8 mouse cellular contexts compared by ENCODE assay signal in the genomic region with DNA sequence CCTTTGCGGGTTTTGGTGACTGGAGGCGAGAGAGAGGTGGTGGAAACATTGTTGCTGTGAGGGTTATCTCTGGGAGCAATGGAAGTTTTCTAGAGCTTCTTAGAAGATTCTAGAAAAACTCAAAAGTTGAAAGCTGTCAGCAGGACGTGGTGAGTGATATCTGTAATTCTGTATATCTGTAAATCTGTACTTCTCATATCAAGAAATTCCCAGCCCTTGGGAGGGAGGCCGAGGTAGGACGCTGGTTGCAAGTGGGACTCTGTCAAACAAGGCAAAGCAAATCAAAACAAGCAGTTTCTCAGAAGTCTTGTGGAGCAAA. TPM values are rescaled to one million over a fixed set of nuclear protein-coding genes. Genes with fewer than 3 reads are reported as not detected.
DNase-seq lines count a peak whose midpoint lies in the region; ATAC-seq and TF ChIP-seq lines count a peak whose summit lies in the region.

No protein-coding gene starts in this region.

- 10% methylated on average over 5 of the region's 5 CpGs for WGBS in heart, adult 2 months
- WGBS in forebrain, embryonic 16.5 days: 3% methylated on average over 5 of the region's 5 CpGs
- under 1% methylated on average over 5 of the region's 5 CpGs for WGBS in lung, postnatal 0 days

- TF ChIP-seq CTCF in heart, adult 2 months (IDR thresholded peaks at IDR 0.05): no peak
- no peak for TF ChIP-seq CTCF in lung, postnatal 0 days (IDR thresholded peaks at IDR 0.05)

- H3K4me2 ChIP-seq in forebrain, embryonic 16.5 days (ENCODE audit: low read length): peak overlapping the region; percentile 78
- H3K4me2 ChIP-seq in lung, postnatal 0 days (replicated peaks; ENCODE audit: low read depth, low read length): peak overlapping the region; percentile 73

- no peaks in the 10 kb centered on the region for H3K79me2 ChIP-seq in heart, adult 2 months (replicated peaks; ENCODE audit: control insufficient read depth, insufficient read depth, low read length)

- ATAC-seq in CD4-positive, CD25-positive, alpha-beta regulatory T cell, adult 4 months: peak; percentile 16
- no peak for ATAC-seq in forebrain, embryonic 16.5 days
- no peak for ATAC-seq in lung, postnatal 0 days

- H3K27me3 ChIP-seq in heart, adult 2 months (ENCODE audit: control insufficient read depth, insufficient read depth, low read length): no peaks in the 10 kb centered on the region
- no peaks in the 10 kb centered on the region for H3K27me3 ChIP-seq in forebrain, embryonic 16.5 days (replicated peaks; ENCODE audit: control insufficient read depth, insufficient read depth, low read length)
- no peaks in the 10 kb centered on the region for H3K27me3 ChIP-seq in lung, postnatal 0 days (replicated peaks; ENCODE audit: insufficient read depth, low read length)

- peak overlapping the region; percentile 83 for H3K9ac ChIP-seq in heart, adult 2 months (ENCODE audit: low read depth, low read length)
- peak overlapping the region; percentile 84 for H3K9ac ChIP-seq in forebrain, embryonic 16.5 days (replicated peaks; ENCODE audit: low read depth, low read length)
- H3K9ac ChIP-seq in lung, postnatal 0 days (replicated peaks; ENCODE audit: low read depth): peak overlapping the region; percentile 93

- peak overlapping the region; percentile 97 for H3K4me3 ChIP-seq in heart, adult 2 months
- H3K4me3 ChIP-seq in forebrain, embryonic 16.5 days (replicated peaks; ENCODE audit: low read length): peak overlapping the region; percentile 79
- peak overlapping the region; percentile 94 for H3K4me3 ChIP-seq in lung, postnatal 0 days (ENCODE audit: low read depth, low read length)

- peaks cover 2% of the 10 kb centered on the region for H3K4me1 ChIP-seq in heart, adult 2 months (ENCODE audit: control insufficient read depth, insufficient read depth, low read length)
- H3K4me1 ChIP-seq in forebrain, embryonic 16.5 days (replicated peaks; ENCODE audit: control insufficient read depth, insufficient read depth, low read length): peaks cover 13% of the 10 kb centered on the region
- H3K4me1 ChIP-seq in lung, postnatal 0 days (ENCODE audit: insufficient read depth, low read depth, low read length): no peaks in the 10 kb centered on the region

- no peaks in the 10 kb centered on the region for H3K9me3 ChIP-seq in forebrain, embryonic 16.5 days (ENCODE audit: control insufficient read depth, low read length)
- no peaks in the 10 kb centered on the region for H3K9me3 ChIP-seq in lung, postnatal 0 days (ENCODE audit: low read length)

- no peak for TF ChIP-seq EP300 in heart, adult 2 months (IDR thresholded peaks at IDR 0.05; ENCODE audit: insufficient read depth, low read depth, low read length)
- TF ChIP-seq EP300 in lung, postnatal 0 days (IDR thresholded peaks at IDR 0.05): no peak

- intact Hi-C loops in heart, adult 2 months (cut with DNase I): loop anchor here (2.0 kb wide), 1 partner anchor 14 kb away; no protein-coding TSS in a partner anchor

- DNase-seq in heart, adult 2 months: no peak
- no peak for DNase-seq in heart, adult 9 months (ENCODE audit: low spot score in 2 of 2)
- no peak for DNase-seq in lung, postnatal 0 days (ENCODE audit: low spot score)
- no peak for DNase-seq in adrenal gland, adult (ENCODE audit: inconsistent age in 2 of 2, low spot score in 1 of 2)
- DNase-seq in cerebellum, adult 9-11 months: no peak
- no peak for DNase-seq in layer of hippocampus, adult 18-20 months (ENCODE audit: low spot score in 2 of 2)

- no peak for TF ChIP-seq POLR2A in heart, adult 2 months (IDR thresholded peaks at IDR 0.05; ENCODE audit: insufficient read depth, low read depth, low read length)

- peak overlapping the region; percentile 92 for H3K27ac ChIP-seq in heart, adult 2 months
- peak overlapping the region; percentile 91 for H3K27ac ChIP-seq in forebrain, embryonic 16.5 days (ENCODE audit: low read length)
- peak overlapping the region; percentile 92 for H3K27ac ChIP-seq in lung, postnatal 0 days (ENCODE audit: low read length)

- H3K36me3 ChIP-seq in heart, adult 2 months (ENCODE audit: control insufficient read depth, insufficient read depth, low read length): no peaks in the 10 kb centered on the region
- H3K36me3 ChIP-seq in forebrain, embryonic 16.5 days (ENCODE audit: control insufficient read depth, insufficient read depth): peaks cover 5% of the 10 kb centered on the region; the same call in 1 of the 2 replicates
- peaks cover 14% of the 10 kb centered on the region; the same call in 1 of the 2 replicates for H3K36me3 ChIP-seq in lung, postnatal 0 days (ENCODE audit: insufficient read depth, low read length)

RNA-seq across cellular contexts. Expression of a gene that starts 1.4 kb away (rescaled TPM):
- 10 to 100 TPM; 83.0 to 90.9 TPM for total RNA-seq in heart, adult 2 months (2021)
- polyA plus RNA-seq in heart, adult 2 months (2012; rRNA removed): 15.5 and 29.9 TPM in 2 replicates
- 100 to 1,000 TPM; 162 to 241 TPM for polyA plus RNA-seq in CD4-positive, CD25-positive, alpha-beta regulatory T cell, adult 4 months (2017; shearing (Covaris generic))
- polyA plus RNA-seq in forebrain, embryonic 16.5 days (2015; fragmentation: Nextera tagmentation; extraction: Ambion mirVana): 185 and 205 TPM in 2 replicates
- polyA plus RNA-seq in lung, postnatal 0 days (2015; fragmentation: Nextera tagmentation; extraction: Ambion mirVana): 72.5 and 79.6 TPM in 2 replicates
- total RNA-seq in layer of hippocampus, adult 18-20 months (2021): 10 to 100 TPM; 88.3 to 89.6 TPM

RNA-seq across cellular contexts. Expression of a gene that starts 25.9 kb away (rescaled TPM):
- total RNA-seq in heart, adult 2 months (2021): 100 to 1,000 TPM; 146 to 208 TPM
- 227 and 279 TPM in 2 replicates for polyA plus RNA-seq in heart, adult 2 months (2012; rRNA removed)
- under 1 TPM in 1 of 2 experiments, not detected in 1; 0.39 TPM for polyA plus RNA-seq in CD4-positive, CD25-positive, alpha-beta regulatory T cell, adult 4 months (2017; shearing (Covaris generic))
- polyA plus RNA-seq in forebrain, embryonic 16.5 days (2015; fragmentation: Nextera tagmentation; extraction: Ambion mirVana): 9.4 and 10.2 TPM in 2 replicates
- polyA plus RNA-seq in lung, postnatal 0 days (2015; fragmentation: Nextera tagmentation; extraction: Ambion mirVana): 4.4 and 4.5 TPM in 2 replicates
- total RNA-seq in layer of hippocampus, adult 18-20 months (2021): 10 to 100 TPM in 1 of 2 experiments, 1 to 10 TPM in 1; 9.9 to 10.8 TPM

RNA-seq across cellular contexts. Expression of a gene that starts 36.7 kb away (rescaled TPM):
- total RNA-seq in heart, adult 2 months (2021): 100 to 1,000 TPM in 1 of 2 experiments, 10 to 100 TPM in 1; 99.9 to 121 TPM
- polyA plus RNA-seq in heart, adult 2 months (2012; rRNA removed): 98.7 and 120 TPM in 2 replicates
- polyA plus RNA-seq in CD4-positive, CD25-positive, alpha-beta regulatory T cell, adult 4 months (2017; shearing (Covaris generic)): 10 to 100 TPM; 14.8 to 19.9 TPM
- 35.6 and 35.9 TPM in 2 replicates for polyA plus RNA-seq in forebrain, embryonic 16.5 days (2015; fragmentation: Nextera tagmentation; extraction: Ambion mirVana)
- polyA plus RNA-seq in lung, postnatal 0 days (2015; fragmentation: Nextera tagmentation; extraction: Ambion mirVana): 48.6 and 49.1 TPM in 2 replicates
- 10 to 100 TPM; 61.1 to 70.2 TPM for total RNA-seq in layer of hippocampus, adult 18-20 months (2021)

RNA-seq across cellular contexts. Expression of a gene that starts 38.6 kb away (rescaled TPM):
- total RNA-seq in heart, adult 2 months (2021): 1 to 10 TPM; 8.5 to 9.0 TPM
- 14.5 and 29.8 TPM in 2 replicates for polyA plus RNA-seq in heart, adult 2 months (2012; rRNA removed)
- 1 to 10 TPM; 1.0 to 3.3 TPM for polyA plus RNA-seq in CD4-positive, CD25-positive, alpha-beta regulatory T cell, adult 4 months (2017; shearing (Covaris generic))
- 13.8 and 14.4 TPM in 2 replicates for polyA plus RNA-seq in forebrain, embryonic 16.5 days (2015; fragmentation: Nextera tagmentation; extraction: Ambion mirVana)
- polyA plus RNA-seq in lung, postnatal 0 days (2015; fragmentation: Nextera tagmentation; extraction: Ambion mirVana): 247 and 252 TPM in 2 replicates
- total RNA-seq in layer of hippocampus, adult 18-20 months (2021): 1 to 10 TPM; 2.2 to 3.0 TPM

RNA-seq across cellular contexts. Expression of a gene that starts 48.4 kb away (rescaled TPM):
- total RNA-seq in heart, adult 2 months (2021): 10 to 100 TPM in 1 of 2 experiments, 1 to 10 TPM in 1; 5.1 to 27.0 TPM
- polyA plus RNA-seq in heart, adult 2 months (2012; rRNA removed): 5.0 and 7.7 TPM in 2 replicates
- 1 to 10 TPM; 9.1 to 9.7 TPM for polyA plus RNA-seq in CD4-positive, CD25-positive, alpha-beta regulatory T cell, adult 4 months (2017; shearing (Covaris generic))
- 4.1 and 5.7 TPM in 2 replicates for polyA plus RNA-seq in forebrain, embryonic 16.5 days (2015; fragmentation: Nextera tagmentation; extraction: Ambion mirVana)
- 2.0 and 3.1 TPM in 2 replicates for polyA plus RNA-seq in lung, postnatal 0 days (2015; fragmentation: Nextera tagmentation; extraction: Ambion mirVana)
- total RNA-seq in layer of hippocampus, adult 18-20 months (2021): 10 to 100 TPM in 1 of 2 experiments, 1 to 10 TPM in 1; 9.2 to 11.7 TPM

Comparison
In these comparisons a context has a peak if more than half of its experiments do, and no peak if none do; other contexts are left out.
1. RNA of a gene that starts 25.9 kb away (polyA plus RNA-seq): 227 to 279 TPM in heart, adult 2 months; 9.4 to 10.2 TPM in forebrain, embryonic 16.5 days, 4.4 to 4.5 TPM in lung, postnatal 0 days and 0.39 TPM in CD4-positive, CD25-positive, alpha-beta regulatory T cell, adult 4 months; every median in the first group is over 10 times any median in the second.
2. Peak in every context shown above with its lines, with median percentiles within 50 percentile points of each other: H3K27ac ChIP-seq, H3K4me3 ChIP-seq and H3K9ac ChIP-seq.